Mouse (Mus musculus) embryonic fibroblast, embryonic 13.5 days (primary cell): ENCODE data around the gene Extl1.

Experiments
- CTCF ChIP-seq: IDR thresholded peaks from 2 replicates; pipeline ENCODE4 v1.5.1; 2011; ENCODE audit warnings: mild to moderate bottlenecking, control low read depth, low read length, moderate library complexity, borderline replicate concordance; ENCODE audit not compliant: insufficient read depth
- POLR2A ChIP-seq: IDR thresholded peaks from 2 replicates; pipeline ENCODE4 v1.6.1; 2011; ENCODE audit warnings: low read depth, mild to moderate bottlenecking, control low read depth, low read length, moderate library complexity

- TF ChIP-seq CTCF: no peak
- TF ChIP-seq POLR2A: no peak
Measured at GRCm38 (mm10) chr4:134416177-134416576, 32.5 kb upstream of the Extl1 start.
